ENCODE assay signal across 9 mouse cellular contexts in genomic region chr5:34951161-34951834, GRCm38 (mm10). TPM values are rescaled to one million over a fixed set of nuclear protein-coding genes. Genes with fewer than 3 reads are reported as not detected.
DNase-seq lines count a peak whose midpoint lies in the region; ATAC-seq and TF ChIP-seq lines count a peak whose summit lies in the region.
"Had no signal": no experiment of that assay in that cellular context is flagged by ENCODE, and none has a peak within 500 bp of the region (broad histone marks: within the 10 kb centered on the region; RNA-seq: fewer than 3 reads in every experiment).

No protein-coding gene starts in this region.

- no peak for TF ChIP-seq CTCF in lung, embryonic 14.5 days (IDR thresholded peaks at IDR 0.05; ENCODE audit: low read depth)

- H3K4me3 ChIP-seq in lung, embryonic 14.5 days (ENCODE audit: low read depth, low read length): no peak overlapping the region
- H3K4me3 ChIP-seq in hindbrain, embryonic 14.5 days (replicated peaks; ENCODE audit: low read length): peak overlapping the region; percentile 82; the same call in 1 of the 2 replicates
- H3K4me3 ChIP-seq in midbrain, embryonic 10.5 days: peak overlapping the region; percentile 88

- H3K4me1 ChIP-seq in lung, embryonic 14.5 days (ENCODE audit: insufficient read depth): peaks cover 14% of the 10 kb centered on the region
- H3K4me1 ChIP-seq in hindbrain, embryonic 14.5 days (replicated peaks; ENCODE audit: control insufficient read depth, insufficient read depth, low read length): peaks cover 45% of the 10 kb centered on the region
- peaks cover 70% of the 10 kb centered on the region for H3K4me1 ChIP-seq in midbrain, embryonic 10.5 days

- DNase-seq in lung, embryonic 14.5 days: no peak
- DNase-seq in lung, adult 18-20 months: no peak
- DNase-seq in gastrocnemius, adult 18-20 months (ENCODE audit: low spot score): peak; percentile 42
- DNase-seq in hindbrain, embryonic 14.5 days (ENCODE audit: low spot score): peak; percentile 44
- DNase-seq in midbrain, embryonic 10.5 days (ENCODE audit: low spot score): no peak
- DNase-seq in ovary, postnatal 10 days (ENCODE audit: low spot score): no peak
- no peak for DNase-seq in adrenal gland, adult 2 months
- no peak for DNase-seq in cerebellum, adult 9-11 months

- peaks cover 8% of the 10 kb centered on the region; the same call in 1 of the 2 replicates for H3K36me3 ChIP-seq in lung, embryonic 14.5 days (ENCODE audit: insufficient read depth)
- no peaks in the 10 kb centered on the region for H3K36me3 ChIP-seq in hindbrain, embryonic 14.5 days (replicated peaks; ENCODE audit: control insufficient read depth, insufficient read depth)
- peaks cover 48% of the 10 kb centered on the region for H3K36me3 ChIP-seq in midbrain, embryonic 10.5 days

- ATAC-seq in lung, embryonic 14.5 days (ENCODE audit: insufficient read depth): no peak
- no peak for ATAC-seq in hindbrain, embryonic 14.5 days (ENCODE audit: low FRiP score)
- ATAC-seq: Patski had no signal

- H3K27ac ChIP-seq in lung, embryonic 14.5 days (ENCODE audit: low read depth): no peak overlapping the region
- peak overlapping the region; percentile 92 for H3K27ac ChIP-seq in hindbrain, embryonic 14.5 days
- H3K27ac ChIP-seq in midbrain, embryonic 10.5 days (replicated peaks): peak overlapping the region; percentile 99

- H3K4me2 ChIP-seq in lung, embryonic 14.5 days: peak overlapping the region; percentile 79
- H3K4me2 ChIP-seq in hindbrain, embryonic 14.5 days (replicated peaks): peak overlapping the region; percentile 68

- no peaks in the 10 kb centered on the region for H3K27me3 ChIP-seq in lung, embryonic 14.5 days (ENCODE audit: insufficient read depth, low read length)
- H3K27me3 ChIP-seq in hindbrain, embryonic 14.5 days (ENCODE audit: control insufficient read depth, insufficient read depth, low read length): no peaks in the 10 kb centered on the region
- H3K27me3 ChIP-seq in midbrain, embryonic 10.5 days (ENCODE audit: low read depth, poor library complexity, severe bottlenecking): no peaks in the 10 kb centered on the region
- H3K27me3 ChIP-seq: Patski had no signal

- WGBS in lung, embryonic 14.5 days: 91% methylated on average over 8 of the region's 8 CpGs
- WGBS in hindbrain, embryonic 14.5 days: 87% methylated on average over 8 of the region's 8 CpGs
- WGBS in midbrain, embryonic 10.5 days: 94% methylated on average over 8 of the region's 8 CpGs

- H3K9me3 ChIP-seq in lung, embryonic 14.5 days (ENCODE audit: low read depth, low read length): no peaks in the 10 kb centered on the region; the same call in 1 of the 2 replicates
- 0 out of 2 replicates have a peak, but pooled peaks cover 4% of the 10 kb centered on the region for H3K9me3 ChIP-seq in hindbrain, embryonic 14.5 days (ENCODE audit: control insufficient read depth, low read length)
- H3K9me3 ChIP-seq in midbrain, embryonic 10.5 days (replicated peaks): peaks cover 12% of the 10 kb centered on the region; the same call in 1 of the 2 replicates

- H3K9ac ChIP-seq in lung, embryonic 14.5 days: no peak overlapping the region
- H3K9ac ChIP-seq in hindbrain, embryonic 14.5 days: peak overlapping the region; percentile 93

RNA-seq across cellular contexts. Expression of gene Rgs12, which starts 2.1 kb away (rescaled TPM):
- polyA plus RNA-seq in lung, embryonic 14.5 days (2014; fragmentation: Nextera tagmentation; extraction: Ambion mirVana): 26.6 and 31.4 TPM in 2 replicates
- total RNA-seq in gastrocnemius, adult 18-20 months (2021): 1 to 10 TPM; 2.1 to 2.3 TPM
- 34.1 and 36.5 TPM in 2 replicates for polyA plus RNA-seq in hindbrain, embryonic 14.5 days (2014; fragmentation: Nextera tagmentation; extraction: Ambion mirVana)
- polyA plus RNA-seq in midbrain, embryonic 10.5 days (2016; fragmentation: Nextera tagmentation; extraction: Ambion mirVana): 62.9 and 74.4 TPM in 2 replicates
- total RNA-seq in adrenal gland, adult 2 months (2021): 10 to 100 TPM; 15.0 to 25.8 TPM
- polyA plus RNA-seq in adrenal gland, adult 2 months (2012; rRNA removed): 34.7 and 39.2 TPM in 2 replicates

RNA-seq across cellular contexts. Expression of gene Msantd1, which starts 43.5 kb away (rescaled TPM):
- 0.49 and 1.1 TPM in 2 replicates for polyA plus RNA-seq in lung, embryonic 14.5 days (2014; fragmentation: Nextera tagmentation; extraction: Ambion mirVana)
- total RNA-seq in gastrocnemius, adult 18-20 months (2021): under 1 TPM; 0.34 to 0.50 TPM
- 2.6 and 5.3 TPM in 2 replicates for polyA plus RNA-seq in hindbrain, embryonic 14.5 days (2014; fragmentation: Nextera tagmentation; extraction: Ambion mirVana)
- polyA plus RNA-seq in midbrain, embryonic 10.5 days (2016; fragmentation: Nextera tagmentation; extraction: Ambion mirVana): 0.47 and 0.49 TPM in 2 replicates
- 1 to 10 TPM in 1 of 2 experiments, under 1 TPM in 1; 0.45 to 2.6 TPM for total RNA-seq in adrenal gland, adult 2 months (2021)
- 3.6 and 4.0 TPM in 2 replicates for polyA plus RNA-seq in adrenal gland, adult 2 months (2012; rRNA removed)

Comparison
In these comparisons a context has a peak if more than half of its experiments do, and no peak if none do; other contexts are left out.
1. DNase-seq: peak in gastrocnemius, adult 18-20 months (single experiment) and hindbrain, embryonic 14.5 days (single experiment); none in lung, embryonic 14.5 days (single experiment), lung, adult 18-20 months (0 of 2), midbrain, embryonic 10.5 days (single experiment), ovary, postnatal 10 days (single experiment), adrenal gland, adult 2 months (single experiment) and cerebellum, adult 9-11 months (single experiment).